Mouse (Mus musculus): Measurements from ENCODE around the gene Epb41l1. TPM values are rescaled to one million over a fixed set of nuclear protein-coding genes. Genes with fewer than 3 reads are reported as not detected.

Epb41l1 gene
- polyA plus RNA-seq, 1 experiment from 2014 or later: 9.4 TPM

DNA sequence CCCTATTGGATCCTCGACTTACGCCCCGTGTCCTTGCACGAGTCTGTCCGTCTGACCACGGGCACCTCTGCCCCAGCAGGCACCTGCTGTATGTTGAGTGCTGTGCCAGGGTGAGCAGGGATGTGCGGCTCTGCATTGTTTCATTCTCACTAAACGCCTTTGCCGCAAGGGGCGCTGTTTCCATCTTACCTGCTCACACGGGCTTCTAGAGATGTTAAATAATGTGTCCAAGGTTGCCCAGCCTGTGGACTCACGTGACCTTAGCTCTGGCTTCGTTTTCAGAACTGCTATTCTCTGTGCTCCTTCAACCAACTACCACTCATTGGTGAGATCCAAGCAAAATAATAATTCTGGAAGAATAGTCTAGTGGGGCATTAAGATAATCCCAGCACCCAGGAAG, 61.6 kb downstream of the Epb41l1 start:
- 0 out of 2 replicates have a peak, but pooled peaks cover 7% of the 10 kb centered on the region for H3K9me3 ChIP-seq
- H3K9ac ChIP-seq: no peak overlapping the region
- H3K4me2 ChIP-seq: no peak overlapping the region
- peaks cover 8% of the 10 kb centered on the region; the same call in 1 of the 2 replicates for H3K4me1 ChIP-seq (replicated peaks)
- 34% methylated on average over 13 of the region's 13 CpGs for WGBS
- no peaks in the 10 kb centered on the region for H3K27me3 ChIP-seq
- no peak overlapping the region for H3K27ac ChIP-seq (replicated peaks)
- 0 out of 2 replicates have a peak, but pooled peaks cover 5% of the 10 kb centered on the region for H3K36me3 ChIP-seq
- ATAC-seq (ENCODE audit: low read depth): no peak
- H3K4me3 ChIP-seq: no peak overlapping the region

DNA sequence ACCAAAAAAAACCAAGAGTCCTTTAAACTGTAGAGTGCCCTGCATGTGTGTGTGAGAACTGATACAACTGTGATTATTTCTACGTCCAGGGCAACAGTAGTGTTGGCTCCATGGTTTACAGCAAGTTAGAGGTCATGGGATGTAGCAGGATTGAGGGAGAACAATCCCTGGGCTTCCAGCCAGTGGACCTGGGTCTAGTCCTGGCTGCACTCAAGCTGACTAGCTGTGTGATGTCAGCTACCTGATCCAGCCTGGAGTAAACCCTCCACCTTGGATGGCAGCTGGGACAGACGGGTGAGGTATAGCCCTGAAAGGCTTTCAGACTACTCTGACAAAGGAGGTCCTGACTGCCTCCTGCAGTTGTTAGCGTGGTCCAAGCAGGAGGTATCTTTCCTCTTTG, 62.1 kb downstream of the Epb41l1 start:
- H3K27me3 ChIP-seq: no peaks in the 10 kb centered on the region
- 93% methylated on average over 3 of the region's 3 CpGs for WGBS
- H3K9ac ChIP-seq: no peak overlapping the region
- H3K27ac ChIP-seq (replicated peaks): no peak overlapping the region
- H3K4me2 ChIP-seq: no peak overlapping the region
- H3K36me3 ChIP-seq: 0 out of 2 replicates have a peak, but pooled peaks cover 5% of the 10 kb centered on the region
- 0 out of 2 replicates have a peak, but pooled peaks cover 7% of the 10 kb centered on the region for H3K9me3 ChIP-seq
- H3K4me3 ChIP-seq: no peak overlapping the region
- no peak for ATAC-seq (ENCODE audit: low read depth)
- H3K4me1 ChIP-seq (replicated peaks): peaks cover 8% of the 10 kb centered on the region; the same call in 1 of the 2 replicates

DNA sequence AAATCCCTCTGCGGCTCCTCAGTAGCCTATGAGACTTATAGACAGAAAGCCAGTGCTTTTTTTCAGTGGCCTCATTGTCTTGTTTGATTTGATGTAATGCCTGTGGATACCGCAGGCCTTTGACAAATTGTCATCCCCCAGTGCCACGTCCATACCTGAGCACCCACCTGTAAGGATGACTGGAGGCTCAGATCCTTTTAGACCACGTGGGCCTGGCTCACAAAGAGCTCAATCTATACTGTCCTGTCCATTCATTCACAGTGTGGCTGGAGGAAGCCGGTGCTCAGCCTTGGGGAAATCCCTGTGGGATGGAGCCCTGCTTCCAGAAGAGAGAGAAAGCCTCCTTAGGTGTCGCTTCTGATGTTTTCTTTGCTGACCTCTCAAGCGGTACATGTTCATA, 62.5 kb downstream of the Epb41l1 start:
- no peak for ATAC-seq (ENCODE audit: low read depth)
- Histone ChIP-seq H3K9me3 (0 out of 2 replicates have a peak, but pooled peaks cover 7% of the 10 kb centered on the region), H3K4me3 (no peak overlapping the region), H3K27ac (replicated peaks) (no peak overlapping the region), H3K27me3 (no peaks in the 10 kb centered on the region), H3K4me2 (no peak overlapping the region), H3K9ac (no peak overlapping the region), H3K36me3 (0 out of 2 replicates have a peak, but pooled peaks cover 5% of the 10 kb centered on the region), H3K4me1 (replicated peaks) (peaks cover 10% of the 10 kb centered on the region; the same call in 1 of the 2 replicates)
- 85% methylated on average over 7 of the region's 7 CpGs for WGBS

DNA sequence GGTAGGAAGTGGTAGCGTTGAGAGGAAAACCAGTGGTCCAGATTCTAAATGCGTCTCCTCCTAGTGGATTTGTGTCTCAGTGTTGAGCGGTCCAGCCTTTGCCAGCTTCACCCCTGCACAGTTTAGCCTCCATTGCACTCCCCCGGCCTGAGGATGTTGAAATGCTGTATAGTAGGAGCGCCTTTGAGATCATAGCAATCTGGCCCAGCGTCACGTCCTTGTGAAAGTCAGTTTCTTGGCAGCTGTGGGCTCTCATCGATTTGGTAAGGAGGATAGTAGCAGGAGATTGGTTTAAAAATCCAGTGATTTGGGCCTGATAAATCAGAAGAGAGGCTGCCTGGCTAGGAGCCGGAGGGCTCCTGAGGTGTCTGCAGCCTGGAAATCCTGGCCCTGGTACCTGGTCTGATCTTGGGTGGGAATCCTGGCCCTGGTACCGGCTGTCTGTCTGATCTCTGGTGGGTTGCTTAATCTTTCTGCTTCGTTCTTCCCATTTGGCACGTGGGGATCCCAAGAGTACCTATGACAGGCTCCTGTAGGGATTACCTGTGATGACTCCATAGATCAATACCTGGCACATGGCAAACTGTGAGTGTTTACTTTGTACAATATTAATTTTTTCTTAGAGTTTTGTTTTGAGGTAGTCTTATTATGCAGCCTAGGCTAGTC, 65.5 kb downstream of the Epb41l1 start:
- Histone ChIP-seq H3K36me3 (0 out of 2 replicates have a peak, but pooled peaks cover 5% of the 10 kb centered on the region), H3K27me3 (no peaks in the 10 kb centered on the region), H3K4me1 (replicated peaks) (peaks cover 12% of the 10 kb centered on the region; the same call in 1 of the 2 replicates), H3K9me3 (0 out of 2 replicates have a peak, but pooled peaks cover 7% of the 10 kb centered on the region), H3K4me2 (no peak overlapping the region), H3K4me3 (no peak overlapping the region), H3K9ac (no peak overlapping the region), H3K27ac (replicated peaks) (no peak overlapping the region)
- no peak for ATAC-seq (ENCODE audit: low read depth)
- WGBS: 89% methylated on average over 12 of the region's 12 CpGs

DNA sequence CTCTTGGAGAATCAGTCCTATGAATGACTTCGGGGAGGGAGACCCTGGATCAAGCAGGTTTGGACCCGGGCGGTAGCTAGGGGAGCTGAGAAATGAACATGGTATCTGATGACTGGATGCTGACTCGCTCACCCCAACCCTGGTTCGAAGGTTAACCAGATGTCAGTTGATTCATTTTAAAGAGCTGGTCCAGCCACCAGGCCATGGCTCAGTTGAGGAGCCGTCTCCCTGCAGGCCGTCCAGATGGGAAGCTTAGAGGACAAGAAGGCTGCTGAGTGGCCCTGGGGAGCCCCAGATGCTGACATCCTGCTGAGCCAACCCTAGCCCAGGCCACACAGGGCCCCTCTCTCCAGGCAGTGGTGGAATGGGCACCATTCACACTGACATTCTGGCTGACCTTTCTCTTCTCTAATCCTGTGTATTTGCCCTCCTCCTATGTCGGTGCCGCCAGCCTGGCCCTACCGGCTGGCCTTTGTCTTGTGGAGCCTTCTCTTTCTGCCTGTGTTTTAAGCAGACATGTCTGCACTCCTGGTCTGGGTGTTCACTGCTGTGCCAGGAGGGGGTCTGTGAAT, 67.0 kb downstream of the Epb41l1 start:
- Histone ChIP-seq H3K27ac (replicated peaks) (peak overlapping the region; percentile 23; the same call in 1 of the 2 replicates), H3K9ac (no peak overlapping the region), H3K36me3 (0 out of 2 replicates have a peak, but pooled peaks cover 5% of the 10 kb centered on the region), H3K27me3 (no peaks in the 10 kb centered on the region), H3K4me3 (no peak overlapping the region), H3K9me3 (0 out of 2 replicates have a peak, but pooled peaks cover 7% of the 10 kb centered on the region), H3K4me2 (no peak overlapping the region), H3K4me1 (replicated peaks) (peaks cover 14% of the 10 kb centered on the region)
- ATAC-seq (ENCODE audit: low read depth): no peak
- 84% methylated on average over 10 of the region's 10 CpGs for WGBS

DNA sequence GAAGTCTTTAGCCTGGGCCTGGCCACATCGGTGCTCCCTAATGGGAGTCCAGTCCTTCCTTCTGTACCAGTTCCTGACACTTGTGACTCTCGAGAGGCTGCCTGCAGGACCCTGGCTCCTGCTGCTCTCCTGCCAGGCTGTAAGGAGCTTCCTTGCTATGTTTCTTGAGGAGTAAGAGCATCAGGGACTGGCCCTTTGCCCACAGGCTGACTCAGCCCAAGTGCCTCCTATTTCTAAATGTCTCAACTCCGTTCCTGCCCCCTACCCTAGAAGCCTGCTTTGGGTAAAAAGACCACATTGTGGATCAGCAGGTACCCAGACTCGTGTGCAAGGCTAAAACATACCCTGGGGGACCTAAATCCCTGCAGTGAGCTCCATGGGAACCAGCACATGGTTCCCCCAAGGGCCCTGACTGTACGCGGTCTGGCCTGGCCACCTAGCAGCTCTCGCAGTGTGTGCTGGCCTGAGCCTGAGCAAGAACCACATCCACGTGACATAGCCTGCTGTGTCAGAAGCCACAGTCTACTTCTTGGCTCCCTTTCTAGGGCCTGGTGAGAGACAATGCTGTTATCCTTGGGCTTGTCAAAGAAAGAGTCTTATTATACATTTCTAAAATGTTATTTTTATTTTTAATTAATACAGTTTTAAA, 67.6 kb downstream of the Epb41l1 start:
- no peak overlapping the region for H3K9ac ChIP-seq
- H3K27me3 ChIP-seq: no peaks in the 10 kb centered on the region
- 79% methylated on average over 8 of the region's 8 CpGs for WGBS
- 0 out of 2 replicates have a peak, but pooled peaks cover 4% of the 10 kb centered on the region for H3K36me3 ChIP-seq
- H3K9me3 ChIP-seq: 0 out of 2 replicates have a peak, but pooled peaks cover 7% of the 10 kb centered on the region
- peaks cover 20% of the 10 kb centered on the region for H3K4me1 ChIP-seq (replicated peaks)
- peak overlapping the region; percentile 23; the same call in 1 of the 2 replicates for H3K27ac ChIP-seq (replicated peaks)
- ATAC-seq (ENCODE audit: low read depth): no peak; the same call in 1 of the 2 replicates
- H3K4me3 ChIP-seq: no peak overlapping the region
- H3K4me2 ChIP-seq: no peak overlapping the region

DNA sequence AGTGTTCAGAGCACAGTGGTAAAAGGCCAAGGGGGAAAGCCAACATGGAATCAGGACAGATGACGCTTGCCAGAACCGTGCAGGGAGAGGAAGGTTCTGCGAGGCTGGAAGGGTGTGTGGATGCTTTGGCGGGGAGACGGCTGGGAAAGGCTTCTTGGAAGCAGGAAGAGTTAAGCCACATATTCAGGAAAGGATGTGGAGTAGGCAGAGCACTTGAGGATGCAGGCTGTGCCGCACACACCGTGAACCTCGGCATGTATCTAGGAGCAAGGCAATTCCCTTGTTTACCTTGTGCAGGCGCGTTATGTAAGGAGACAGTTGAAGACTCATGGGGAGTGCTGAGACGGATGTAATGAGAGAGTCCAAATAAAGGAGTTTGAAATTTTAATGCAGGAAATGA, 69.5 kb downstream of the Epb41l1 start:
- ATAC-seq (ENCODE audit: low read depth): no peak
- Histone ChIP-seq H3K4me2 (no peak overlapping the region), H3K27ac (replicated peaks) (0 out of 2 replicates have a peak overlapping the region, but pooled peaks have one; percentile 18), H3K9me3 (no peaks in the 10 kb centered on the region), H3K27me3 (no peaks in the 10 kb centered on the region), H3K36me3 (peaks cover 11% of the 10 kb centered on the region), H3K4me3 (no peak overlapping the region), H3K9ac (no peak overlapping the region), H3K4me1 (replicated peaks) (peaks cover 30% of the 10 kb centered on the region)
- 78% methylated on average over 11 of the region's 11 CpGs for WGBS

DNA sequence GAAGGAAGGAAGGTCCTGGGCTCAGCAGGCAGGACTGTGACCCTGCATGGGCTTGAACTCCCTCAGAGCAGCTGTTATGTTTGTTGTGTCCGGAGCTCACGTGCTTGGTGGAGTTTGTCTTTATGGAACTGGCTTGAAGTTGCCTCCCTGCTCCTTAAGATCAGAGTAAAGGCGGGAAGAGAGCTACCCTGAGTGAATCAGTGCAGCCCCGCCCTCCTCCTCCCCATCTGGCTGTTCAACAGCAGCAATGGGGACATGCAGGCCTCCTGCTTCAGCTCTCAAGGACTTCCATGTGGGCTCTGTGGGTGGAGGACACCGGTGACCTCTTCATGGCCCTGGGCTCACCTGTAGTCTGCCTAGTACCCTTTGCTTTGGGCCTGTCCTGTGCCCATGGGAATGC, 71.1 kb downstream of the Epb41l1 start:
- 72% methylated on average over 5 of the region's 5 CpGs for WGBS
- Histone ChIP-seq H3K9me3 (no peaks in the 10 kb centered on the region), H3K4me2 (no peak overlapping the region), H3K27ac (replicated peaks) (no peak overlapping the region), H3K27me3 (no peaks in the 10 kb centered on the region), H3K4me1 (replicated peaks) (peaks cover 30% of the 10 kb centered on the region), H3K4me3 (no peak overlapping the region), H3K9ac (no peak overlapping the region), H3K36me3 (peaks cover 27% of the 10 kb centered on the region)
- ATAC-seq (ENCODE audit: low read depth): no peak

DNA sequence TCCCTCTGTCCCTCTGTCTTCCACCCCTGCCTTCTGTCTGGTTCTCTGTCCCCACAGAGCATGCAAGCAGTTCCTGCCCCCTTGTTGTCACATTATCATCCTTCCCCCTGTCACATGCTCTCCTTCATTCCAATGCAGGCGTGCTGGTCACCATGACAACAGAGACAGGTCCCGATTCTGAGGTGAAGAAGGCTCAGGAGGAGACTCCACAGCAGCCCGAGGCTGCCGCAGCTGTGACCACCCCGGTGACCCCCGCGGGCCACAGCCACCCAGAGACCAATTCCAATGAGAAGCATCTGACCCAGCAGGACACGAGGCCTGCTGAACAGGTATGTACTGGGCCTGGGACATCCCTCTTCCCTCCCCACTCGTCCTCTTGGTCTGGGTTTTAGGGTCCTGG, 73.1 kb downstream of the Epb41l1 start:
- Histone ChIP-seq H3K4me3 (no peak overlapping the region), H3K36me3 (peaks cover 41% of the 10 kb centered on the region), H3K4me2 (no peak overlapping the region), H3K9ac (peak overlapping the region; percentile 18; the same call in 1 of the 2 replicates), H3K4me1 (replicated peaks) (peaks cover 18% of the 10 kb centered on the region), H3K9me3 (no peaks in the 10 kb centered on the region), H3K27ac (replicated peaks) (no peak overlapping the region), H3K27me3 (no peaks in the 10 kb centered on the region)
- WGBS: 36% methylated on average over 9 of the region's 9 CpGs
- no peak for ATAC-seq (ENCODE audit: low read depth)

DNA sequence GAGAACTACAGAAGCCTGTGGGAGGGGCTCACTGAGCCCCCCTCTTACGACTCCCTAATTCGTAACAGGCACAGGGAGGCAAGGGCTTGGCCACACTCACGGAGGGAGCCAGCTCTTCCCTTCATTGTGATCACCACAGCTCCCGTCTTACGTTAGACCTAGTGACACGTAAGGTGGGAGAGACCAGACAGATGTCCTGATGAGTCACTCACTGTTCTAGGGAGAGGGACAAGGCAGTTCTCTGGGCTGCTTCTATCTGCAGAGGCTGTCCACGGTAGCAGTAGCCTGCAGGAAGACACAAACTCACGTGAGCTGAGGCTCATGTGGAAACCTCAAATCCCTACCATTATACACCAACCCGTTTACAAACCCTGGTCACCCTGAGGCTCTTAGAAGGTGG, 73.8 kb downstream of the Epb41l1 start:
- peaks cover 48% of the 10 kb centered on the region for H3K36me3 ChIP-seq
- WGBS: 85% methylated on average over 9 of the region's 9 CpGs

DNA sequence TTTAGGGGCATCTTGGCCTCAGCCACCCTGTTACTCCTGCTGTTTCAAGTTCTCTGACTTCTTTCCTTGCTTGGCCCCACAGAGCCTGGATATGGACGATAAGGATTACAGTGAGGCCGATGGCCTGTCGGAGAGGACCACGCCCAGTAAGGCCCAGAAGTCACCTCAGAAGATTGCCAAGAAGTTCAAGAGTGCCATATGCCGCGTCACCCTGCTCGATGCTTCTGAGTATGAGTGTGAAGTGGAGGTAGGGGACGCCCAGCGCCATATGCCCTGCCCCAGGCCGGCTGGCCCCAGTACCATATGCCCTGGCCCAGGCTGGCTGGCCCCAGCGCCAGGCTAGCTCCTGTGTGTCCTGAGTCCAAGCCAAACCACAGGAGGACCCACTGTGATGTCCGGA, 74.2 kb downstream of the Epb41l1 start:
- H3K4me1 ChIP-seq (replicated peaks): peaks cover 18% of the 10 kb centered on the region
- no peak overlapping the region for H3K4me2 ChIP-seq
- H3K27ac ChIP-seq (replicated peaks): no peak overlapping the region
- no peak overlapping the region for H3K9ac ChIP-seq
- H3K4me3 ChIP-seq: no peak overlapping the region
- no peaks in the 10 kb centered on the region for H3K27me3 ChIP-seq
- WGBS: 93% methylated on average over 12 of the region's 12 CpGs
- no peak for ATAC-seq (ENCODE audit: low read depth)
- H3K9me3 ChIP-seq: no peaks in the 10 kb centered on the region
- peaks cover 51% of the 10 kb centered on the region for H3K36me3 ChIP-seq

More for the DNA sequence above, 73.8 kb downstream of the Epb41l1 start:
- no peak for ATAC-seq (ENCODE audit: low read depth)
- Histone ChIP-seq H3K4me1 (replicated peaks) (peaks cover 18% of the 10 kb centered on the region), H3K27ac (replicated peaks) (no peak overlapping the region), H3K27me3 (no peaks in the 10 kb centered on the region), H3K9ac (no peak overlapping the region), H3K4me3 (no peak overlapping the region), H3K4me2 (no peak overlapping the region), H3K9me3 (no peaks in the 10 kb centered on the region)

Data from neural tube, embryonic 13.5 days (tissue).